ENCODE assay signal across 8 mouse cellular contexts in genomic region chr7:89168606-89169005, GRCm38 (mm10).
DNase-seq lines count a peak whose midpoint lies in the region; ATAC-seq lines count a peak whose summit lies in the region.

No protein-coding gene starts in this region.

- H3K4me1 ChIP-seq in liver, embryonic 11.5 days (replicated peaks; ENCODE audit: control insufficient read depth, insufficient read depth, low read length) = no peaks in the 10 kb centered on the region

- no peak overlapping the region for H3K27ac ChIP-seq in liver, embryonic 11.5 days (ENCODE audit: low read depth, low read length)

- no peaks in the 10 kb centered on the region for H3K36me3 ChIP-seq in liver, embryonic 11.5 days (ENCODE audit: control insufficient read depth, insufficient read depth, low read length)

- ATAC-seq in liver, embryonic 11.5 days (replicated peaks; ENCODE audit: low FRiP score) = no peak

- DNase-seq in 3T3-L1 (ENCODE audit: low read depth, low spot score) (peak; percentile 83), MN1 (ENCODE audit: low spot score) (peak; percentile 86)
- peak; percentile 86 for DNase-seq in cerebellum, adult 9-10 months
- DNase-seq in frontal cortex, postnatal 14 days (ENCODE audit: low spot score in 2 of 2) = peak; percentile 52 to 77
- peak; percentile 86 for DNase-seq in kidney, adult 9 months
- peak; percentile 50 for DNase-seq in liver, embryonic 11.5 days (ENCODE audit: low spot score)
- DNase-seq in ovary, postnatal 14 days (ENCODE audit: low spot score) = peak; percentile 75
- DNase-seq in thymus, postnatal 25 days = peak; percentile 75

- H3K27me3 ChIP-seq in liver, embryonic 11.5 days (replicated peaks; ENCODE audit: control insufficient read depth, insufficient read depth, low read length) = no peaks in the 10 kb centered on the region

- WGBS in liver, embryonic 11.5 days = 27% methylated on average over 2 of the region's 2 CpGs

- no peaks in the 10 kb centered on the region for H3K9me3 ChIP-seq in liver, embryonic 11.5 days (ENCODE audit: control insufficient read depth, low read length)

- H3K4me3 ChIP-seq in liver, embryonic 11.5 days (ENCODE audit: low read depth, low read length) = no peak overlapping the region

- H3K4me2 ChIP-seq in liver, embryonic 11.5 days = no peak overlapping the region

- H3K9ac ChIP-seq in liver, embryonic 11.5 days (ENCODE audit: low read depth, low read length) = no peak overlapping the region
